Mouse (Mus musculus): ENCODE results near the gene 1700013G24Rik. TPM values are rescaled to one million over a fixed set of nuclear protein-coding genes. Genes with fewer than 3 reads are reported as not detected.

The 1700013G24Rik gene
- polyA plus RNA-seq, 1 experiment from 2014 or later, result not detected

DNA sequence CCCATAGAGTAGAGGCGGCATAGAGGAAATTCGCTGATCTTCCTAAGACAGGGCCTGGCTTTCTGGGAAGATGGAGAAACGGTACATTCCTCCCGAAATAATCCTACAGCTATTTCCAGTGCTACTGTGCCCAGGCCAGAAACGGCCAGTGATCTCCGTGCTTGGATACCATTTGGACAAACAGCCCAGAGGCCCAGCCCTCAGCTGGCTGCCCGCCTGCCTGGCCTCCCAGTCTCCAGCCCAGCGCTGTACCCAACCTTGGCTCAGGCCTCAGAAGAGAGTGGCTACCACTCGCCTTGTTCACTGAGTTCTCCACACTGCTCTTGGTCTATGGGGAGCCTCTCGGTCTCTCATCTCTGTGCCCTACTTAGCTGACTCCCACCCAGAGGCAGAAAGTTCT lies 3.4 kb upstream of the 1700013G24Rik start:
- H3K4me1 ChIP-seq (ENCODE audit: control insufficient read depth, insufficient read depth, low read length), result no peaks in the 10 kb centered on the region
- DNase-seq (ENCODE audit: low spot score, missing footprints) (peak; percentile 12), ATAC-seq (ENCODE audit: low FRiP score) (no peak)
- no peaks in the 10 kb centered on the region for H3K27me3 ChIP-seq (ENCODE audit: control insufficient read depth, insufficient read depth, low read length)
- H3K36me3 ChIP-seq (ENCODE audit: control insufficient read depth, insufficient read depth, low read length), result no peaks in the 10 kb centered on the region
- no peak overlapping the region for H3K4me3 ChIP-seq (ENCODE audit: low read depth, low read length)
- H3K9ac ChIP-seq (ENCODE audit: low read length), result no peak overlapping the region
- WGBS, result 88% methylated on average over 10 of the region's 10 CpGs
- no peaks in the 10 kb centered on the region for H3K9me3 ChIP-seq (ENCODE audit: control insufficient read depth, low read length)
- no peak overlapping the region for H3K27ac ChIP-seq (ENCODE audit: low read depth, low read length)
- H3K4me2 ChIP-seq, result no peak overlapping the region

DNA sequence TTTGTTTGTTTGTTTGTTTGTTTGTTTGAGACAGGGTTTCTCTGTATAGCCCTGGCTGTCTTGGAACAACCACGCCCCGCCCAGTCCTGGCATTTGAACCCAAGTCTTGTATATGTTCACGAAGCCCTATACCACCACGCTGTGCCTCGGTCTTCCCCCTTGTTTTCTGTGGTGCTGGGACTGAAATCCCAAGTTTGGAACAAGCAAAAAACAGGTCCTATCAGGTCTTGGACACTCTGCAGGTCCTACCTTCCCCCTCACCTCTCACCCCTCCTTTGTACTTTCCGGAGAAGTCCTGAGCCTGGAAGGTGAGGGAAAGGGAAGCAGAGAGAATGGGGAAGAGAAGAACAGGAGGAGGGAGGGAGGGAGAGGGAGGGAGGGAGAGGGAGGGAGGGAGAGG lies 894 bp upstream of the 1700013G24Rik start:
- 89% methylated on average over 6 of the region's 6 CpGs for WGBS
- Histone ChIP-seq H3K9ac (ENCODE audit: low read length) (no peak overlapping the region), H3K27ac (ENCODE audit: low read depth, low read length) (no peak overlapping the region), H3K27me3 (ENCODE audit: control insufficient read depth, insufficient read depth, low read length) (no peaks in the 10 kb centered on the region), H3K36me3 (ENCODE audit: control insufficient read depth, insufficient read depth, low read length) (no peaks in the 10 kb centered on the region), H3K9me3 (ENCODE audit: control insufficient read depth, low read length) (no peaks in the 10 kb centered on the region), H3K4me1 (ENCODE audit: control insufficient read depth, insufficient read depth, low read length) (no peaks in the 10 kb centered on the region), H3K4me2 (no peak overlapping the region), H3K4me3 (ENCODE audit: low read depth, low read length) (no peak overlapping the region)
- ATAC-seq (ENCODE audit: low FRiP score) (no peak), DNase-seq (ENCODE audit: low spot score, missing footprints) (peak; percentile 59)

DNA sequence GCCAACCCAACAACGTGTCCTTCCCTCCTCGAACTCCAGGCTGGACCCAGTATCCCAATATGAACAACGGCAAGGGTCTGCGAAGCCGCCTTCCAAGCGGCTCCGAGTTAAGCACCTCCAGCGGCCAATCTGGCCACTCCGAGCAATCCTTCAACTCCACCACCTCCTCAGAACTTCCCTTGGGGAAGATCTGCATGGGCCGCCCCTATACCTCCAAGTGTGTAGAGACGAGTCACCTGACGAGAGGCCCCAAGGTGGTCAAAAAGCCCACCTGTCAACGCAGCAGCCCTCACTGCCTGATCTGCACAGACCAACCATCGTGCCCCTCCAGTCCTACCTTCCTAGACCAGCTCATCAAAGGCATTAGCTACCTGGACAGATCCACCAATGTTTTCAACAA lies 1.5 kb downstream of the 1700013G24Rik start:
- Histone ChIP-seq H3K9me3 (ENCODE audit: control insufficient read depth, low read length) (no peaks in the 10 kb centered on the region), H3K4me3 (ENCODE audit: low read depth, low read length) (no peak overlapping the region)
- WGBS, result 92% methylated on average over 14 of the region's 14 CpGs

DNA sequence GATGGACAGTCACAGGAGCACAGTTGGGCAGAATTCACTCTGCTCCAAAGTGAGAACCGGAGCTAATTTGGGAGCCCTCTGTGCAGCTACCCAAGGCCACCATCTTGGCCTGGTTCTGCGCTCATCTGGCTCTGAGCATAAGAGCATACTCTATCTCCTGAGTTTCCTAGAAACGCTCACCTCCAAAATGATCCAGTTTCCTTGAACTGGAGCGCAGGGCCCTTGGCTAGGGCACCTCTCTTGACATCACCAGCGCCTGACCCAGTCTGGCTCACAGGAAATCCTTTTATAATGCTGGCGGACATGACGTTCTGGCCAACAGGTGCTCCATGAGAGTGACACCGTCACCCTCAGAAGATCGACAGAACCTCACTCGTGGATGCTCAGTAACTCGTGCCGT lies 3.5 kb downstream of the 1700013G24Rik start:
- Histone ChIP-seq H3K4me1 (ENCODE audit: control insufficient read depth, insufficient read depth, low read length) (no peaks in the 10 kb centered on the region), H3K9ac (ENCODE audit: low read length) (no peak overlapping the region), H3K9me3 (ENCODE audit: control insufficient read depth, low read length) (no peaks in the 10 kb centered on the region), H3K27ac (ENCODE audit: low read depth, low read length) (no peak overlapping the region), H3K4me3 (ENCODE audit: low read depth, low read length) (no peak overlapping the region), H3K36me3 (ENCODE audit: control insufficient read depth, insufficient read depth, low read length) (no peaks in the 10 kb centered on the region), H3K4me2 (no peak overlapping the region), H3K27me3 (ENCODE audit: control insufficient read depth, insufficient read depth, low read length) (no peaks in the 10 kb centered on the region)
- DNase-seq (ENCODE audit: low spot score, missing footprints), result no peak
- 88% methylated on average over 12 of the region's 12 CpGs for WGBS
- no peak for ATAC-seq (ENCODE audit: low FRiP score)

More for the DNA sequence above, 1.5 kb downstream of the 1700013G24Rik start:
- Histone ChIP-seq H3K36me3 (ENCODE audit: control insufficient read depth, insufficient read depth, low read length) (no peaks in the 10 kb centered on the region), H3K4me2 (no peak overlapping the region), H3K4me1 (ENCODE audit: control insufficient read depth, insufficient read depth, low read length) (no peaks in the 10 kb centered on the region), H3K27ac (ENCODE audit: low read depth, low read length) (no peak overlapping the region), H3K9ac (ENCODE audit: low read length) (no peak overlapping the region), H3K27me3 (ENCODE audit: control insufficient read depth, insufficient read depth, low read length) (no peaks in the 10 kb centered on the region)
- DNase-seq (ENCODE audit: low spot score, missing footprints), result peak; percentile 66
- ATAC-seq (ENCODE audit: low FRiP score), result no peak

DNA sequence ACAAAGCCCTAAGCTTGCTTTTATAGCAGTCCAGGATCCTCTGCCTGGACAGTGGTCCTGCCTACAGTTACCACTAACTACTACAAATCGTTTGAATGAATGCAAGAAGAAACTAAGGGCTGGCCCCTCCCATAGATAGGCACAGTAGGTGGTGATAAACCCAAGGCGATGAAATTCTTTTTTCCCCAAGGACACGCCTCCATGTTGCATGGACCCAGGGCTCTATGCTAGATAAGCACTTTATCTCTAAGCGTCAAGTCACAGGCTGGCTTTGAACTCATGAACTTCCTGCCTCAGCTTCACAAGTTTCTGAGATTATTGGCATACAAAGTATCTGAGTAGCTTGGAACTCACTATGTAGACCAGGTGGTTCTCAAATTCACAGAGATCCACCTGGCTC lies 4.2 kb downstream of the 1700013G24Rik start:
- peak; percentile 74 for DNase-seq (ENCODE audit: low spot score, missing footprints)
- Histone ChIP-seq H3K27me3 (ENCODE audit: control insufficient read depth, insufficient read depth, low read length) (no peaks in the 10 kb centered on the region), H3K9ac (ENCODE audit: low read length) (no peak overlapping the region), H3K4me3 (ENCODE audit: low read depth, low read length) (no peak overlapping the region), H3K4me1 (ENCODE audit: control insufficient read depth, insufficient read depth, low read length) (no peaks in the 10 kb centered on the region), H3K27ac (ENCODE audit: low read depth, low read length) (no peak overlapping the region), H3K4me2 (no peak overlapping the region), H3K9me3 (ENCODE audit: control insufficient read depth, low read length) (no peaks in the 10 kb centered on the region), H3K36me3 (ENCODE audit: control insufficient read depth, insufficient read depth, low read length) (no peaks in the 10 kb centered on the region)
- no peak for ATAC-seq (ENCODE audit: low FRiP score)
- WGBS, result 82% methylated on average over 4 of the region's 4 CpGs

DNA sequence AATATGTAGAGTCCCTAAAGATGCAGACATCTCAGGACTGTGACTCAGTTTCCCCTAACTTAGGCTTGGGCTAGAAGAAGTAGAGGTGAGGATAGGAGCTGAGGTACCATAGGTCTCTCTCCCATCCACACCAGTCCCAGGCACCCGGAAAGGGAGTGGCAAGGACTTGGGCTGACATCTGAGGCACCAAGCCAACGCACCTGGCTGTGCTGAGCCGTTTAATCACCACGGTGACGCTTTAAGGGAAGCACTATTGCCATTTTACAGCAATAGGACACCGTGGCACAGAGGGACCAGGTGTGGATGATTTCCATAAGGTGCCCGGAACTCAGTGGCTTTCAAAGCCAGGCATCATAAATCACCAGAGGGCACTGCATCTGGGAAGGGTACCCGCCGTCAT lies 5.2 kb downstream of the 1700013G24Rik start:
- DNase-seq (ENCODE audit: low spot score, missing footprints), result peak; percentile 37
- Histone ChIP-seq H3K9me3 (ENCODE audit: control insufficient read depth, low read length) (no peaks in the 10 kb centered on the region), H3K4me1 (ENCODE audit: control insufficient read depth, insufficient read depth, low read length) (no peaks in the 10 kb centered on the region), H3K4me2 (no peak overlapping the region), H3K4me3 (ENCODE audit: low read depth, low read length) (no peak overlapping the region), H3K27me3 (ENCODE audit: control insufficient read depth, insufficient read depth, low read length) (no peaks in the 10 kb centered on the region), H3K36me3 (ENCODE audit: control insufficient read depth, insufficient read depth, low read length) (no peaks in the 10 kb centered on the region), H3K27ac (ENCODE audit: low read depth, low read length) (no peak overlapping the region), H3K9ac (ENCODE audit: low read length) (no peak overlapping the region)
- ATAC-seq (ENCODE audit: low FRiP score), result no peak
- WGBS, result 89% methylated on average over 9 of the region's 9 CpGs

DNA sequence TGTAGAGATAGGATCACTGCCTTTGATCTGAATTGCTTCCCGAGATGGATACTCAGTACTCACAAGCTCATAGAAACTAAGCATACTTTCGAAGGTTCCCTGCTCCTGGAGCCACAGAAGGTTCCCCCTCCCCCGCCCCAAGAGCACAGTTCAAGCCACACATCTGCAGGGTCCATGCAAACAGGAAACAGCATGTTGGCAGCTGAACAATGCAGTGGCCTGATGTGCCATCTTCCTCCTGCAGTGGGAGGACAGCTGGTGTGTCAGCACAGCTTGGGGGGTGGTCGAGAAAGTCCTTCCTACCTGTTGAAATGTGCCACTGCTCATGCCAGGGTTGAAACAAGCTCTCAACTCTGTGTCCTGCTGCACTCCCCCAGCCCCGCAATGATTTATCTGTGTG lies 5.8 kb downstream of the 1700013G24Rik start:
- DNase-seq (ENCODE audit: low spot score, missing footprints), result peak; percentile 82
- Histone ChIP-seq H3K4me2 (no peak overlapping the region), H3K27me3 (ENCODE audit: control insufficient read depth, insufficient read depth, low read length) (no peaks in the 10 kb centered on the region), H3K9me3 (ENCODE audit: control insufficient read depth, low read length) (no peaks in the 10 kb centered on the region), H3K4me1 (ENCODE audit: control insufficient read depth, insufficient read depth, low read length) (no peaks in the 10 kb centered on the region), H3K27ac (ENCODE audit: low read depth, low read length) (no peak overlapping the region), H3K4me3 (ENCODE audit: low read depth, low read length) (no peak overlapping the region), H3K9ac (ENCODE audit: low read length) (no peak overlapping the region), H3K36me3 (ENCODE audit: control insufficient read depth, insufficient read depth, low read length) (no peaks in the 10 kb centered on the region)
- WGBS, result 77% methylated on average over 5 of the region's 5 CpGs
- ATAC-seq (ENCODE audit: low FRiP score), result no peak

DNA sequence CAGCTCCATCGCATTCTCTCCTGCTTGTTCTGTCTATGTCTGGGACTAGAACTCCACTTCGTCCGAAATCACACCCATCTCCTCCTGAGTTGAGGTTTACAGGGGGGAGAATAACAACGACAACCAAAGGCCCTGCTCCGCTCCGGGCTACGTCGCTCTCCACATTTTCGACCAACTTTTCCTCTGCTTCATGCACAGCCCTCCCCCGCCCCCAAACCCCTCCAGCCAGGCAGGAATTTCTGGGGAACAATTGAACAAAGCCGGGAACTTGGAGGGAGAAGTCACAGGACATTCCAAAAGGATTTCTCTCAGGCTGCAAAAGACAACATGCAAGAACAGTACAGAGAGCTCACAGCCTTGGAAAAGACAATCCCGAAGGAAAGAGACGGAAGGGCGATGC lies 7.6 kb downstream of the 1700013G24Rik start:
- H3K9me3 ChIP-seq (ENCODE audit: control insufficient read depth, low read length), result no peaks in the 10 kb centered on the region
- DNase-seq (ENCODE audit: low spot score, missing footprints), result peak; percentile 35
- no peak overlapping the region for H3K27ac ChIP-seq (ENCODE audit: low read depth, low read length)
- no peaks in the 10 kb centered on the region for H3K27me3 ChIP-seq (ENCODE audit: control insufficient read depth, insufficient read depth, low read length)
- WGBS, result 58% methylated on average over 14 of the region's 14 CpGs
- H3K9ac ChIP-seq (ENCODE audit: low read length), result 0 out of 2 replicates have a peak overlapping the region, but pooled peaks have one; percentile 9
- H3K4me3 ChIP-seq (ENCODE audit: low read depth, low read length), result no peak overlapping the region
- H3K4me2 ChIP-seq, result no peak overlapping the region
- no peaks in the 10 kb centered on the region for H3K36me3 ChIP-seq (ENCODE audit: control insufficient read depth, insufficient read depth, low read length)
- H3K4me1 ChIP-seq (ENCODE audit: control insufficient read depth, insufficient read depth, low read length), result no peaks in the 10 kb centered on the region
- ATAC-seq (ENCODE audit: low FRiP score), result no peak

DNA sequence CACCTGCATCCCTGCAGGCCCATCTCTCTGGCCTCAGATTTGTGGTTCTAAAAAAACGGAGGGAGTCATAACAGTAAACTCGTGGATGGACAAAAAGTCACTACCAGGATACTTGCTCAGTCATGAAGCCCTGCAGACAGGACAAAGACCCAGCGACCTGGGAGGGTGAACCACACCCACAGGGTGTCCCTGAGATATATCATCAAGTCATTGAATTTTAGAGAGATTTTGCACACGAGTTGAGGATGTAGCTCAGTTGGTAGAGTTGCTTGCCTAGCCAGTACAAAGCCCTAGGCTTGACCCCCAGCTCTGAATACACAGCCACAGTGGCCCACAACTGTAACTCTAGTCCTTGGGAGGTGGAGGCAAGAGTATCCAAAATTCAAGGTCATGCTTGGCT lies 8.1 kb downstream of the 1700013G24Rik start:
- Histone ChIP-seq H3K9me3 (ENCODE audit: control insufficient read depth, low read length) (no peaks in the 10 kb centered on the region), H3K4me1 (ENCODE audit: control insufficient read depth, insufficient read depth, low read length) (no peaks in the 10 kb centered on the region), H3K4me3 (ENCODE audit: low read depth, low read length) (no peak overlapping the region), H3K9ac (ENCODE audit: low read length) (0 out of 2 replicates have a peak overlapping the region, but pooled peaks have one; percentile 9), H3K36me3 (ENCODE audit: control insufficient read depth, insufficient read depth, low read length) (no peaks in the 10 kb centered on the region), H3K27me3 (ENCODE audit: control insufficient read depth, insufficient read depth, low read length) (no peaks in the 10 kb centered on the region), H3K4me2 (no peak overlapping the region), H3K27ac (ENCODE audit: low read depth, low read length) (no peak overlapping the region)
- 69% methylated on average over 4 of the region's 4 CpGs for WGBS
- DNase-seq (ENCODE audit: low spot score, missing footprints), result peak; percentile 77
- no peak for ATAC-seq (ENCODE audit: low FRiP score)

Measured in midbrain, embryonic 11.5 days (tissue).